Comparison of ENCODE assay signal across 8 mouse cellular contexts in the genomic region with DNA sequence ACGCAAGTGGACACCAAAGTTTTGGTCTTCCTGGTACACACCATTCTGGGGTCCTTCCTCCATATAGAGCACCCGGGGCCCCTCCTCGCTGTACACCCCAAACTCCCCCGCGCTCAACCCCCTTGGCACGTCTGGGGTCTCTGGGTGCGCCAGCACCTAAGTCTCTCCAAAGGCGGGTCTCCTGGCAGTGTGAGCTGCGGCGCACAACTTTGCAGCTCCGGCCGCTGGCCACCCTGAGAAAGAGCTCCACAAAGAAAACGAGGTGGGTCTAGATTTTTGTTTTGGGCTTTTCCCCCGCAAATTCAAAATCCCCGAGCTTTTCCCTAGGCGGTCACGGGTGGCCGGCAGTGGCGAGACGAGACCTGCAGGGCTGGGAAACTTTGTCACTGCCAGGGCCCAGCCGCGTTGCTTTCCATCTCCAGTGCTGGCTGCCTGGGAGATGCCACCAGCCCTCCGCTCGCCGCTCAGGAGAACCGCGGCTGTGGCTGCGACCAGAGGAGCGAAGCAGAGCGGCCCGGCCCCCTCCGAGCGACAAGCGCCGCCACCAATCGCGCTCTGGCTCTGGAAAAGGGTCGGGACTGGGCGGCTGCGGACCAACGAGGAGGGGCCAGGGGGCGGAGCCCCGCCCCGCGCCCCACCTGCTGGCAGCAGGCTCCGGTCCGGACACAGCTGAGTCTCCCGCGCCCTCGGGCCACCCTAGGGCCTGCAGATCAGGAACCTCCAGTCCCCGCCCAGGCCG. TPM values are rescaled to one million over a fixed set of nuclear protein-coding genes. Genes with fewer than 3 reads are reported as not detected.
DNase-seq lines count a peak whose midpoint lies in the region; ATAC-seq and TF ChIP-seq lines count a peak whose summit lies in the region.

A gene (minus strand): TSS at position 474 of the 739 bp plus-strand sequence.

- H3K4me2 ChIP-seq in forebrain, embryonic 12.5 days: peak within 1 kb of the TSS; percentile 98
- peak within 1 kb of the TSS; percentile 99 for H3K4me2 ChIP-seq in heart, embryonic 14.5 days (ENCODE audit: low read length)
- H3K4me2 ChIP-seq in kidney, postnatal 0 days (ENCODE audit: low read length): peak within 1 kb of the TSS; percentile 92
- peak within 1 kb of the TSS; percentile 92 for H3K4me2 ChIP-seq in limb, embryonic 15.5 days
- peak within 1 kb of the TSS; percentile 92 for H3K4me2 ChIP-seq in midbrain, postnatal 0 days (ENCODE audit: low read depth, low read length, poor library complexity, severe bottlenecking)
- H3K4me2 ChIP-seq in stomach, embryonic 16.5 days (ENCODE audit: low read depth, low read length): peak within 1 kb of the TSS; percentile 94

- TF ChIP-seq CTCF in kidney, postnatal 0 days (IDR thresholded peaks at IDR 0.05; ENCODE audit: low read depth): peak; percentile 52
- TF ChIP-seq CTCF in midbrain, postnatal 0 days (IDR thresholded peaks at IDR 0.05): no peak

- ATAC-seq in forebrain, embryonic 12.5 days (ENCODE audit: low FRiP score): peak; percentile 99
- ATAC-seq in heart, embryonic 14.5 days (ENCODE audit: insufficient number of reproducible peaks, insufficient read depth, low FRiP score, low read depth): peak; percentile 96
- peak; percentile 93 for ATAC-seq in kidney, postnatal 0 days (replicated peaks; ENCODE audit: low FRiP score, low read depth)
- ATAC-seq in limb, embryonic 15.5 days (ENCODE audit: insufficient number of reproducible peaks, low FRiP score, low TSS enrichment, low read depth): peak; percentile 92
- peak; percentile 91 for ATAC-seq in midbrain, postnatal 0 days (ENCODE audit: low FRiP score)
- peak; percentile 97 for ATAC-seq in stomach, embryonic 16.5 days (ENCODE audit: insufficient read depth, low FRiP score)

- no peaks in the 10 kb centered on the region for H3K9me3 ChIP-seq in forebrain, embryonic 12.5 days
- H3K9me3 ChIP-seq in heart, embryonic 14.5 days (ENCODE audit: control insufficient read depth, low read length): no peaks in the 10 kb centered on the region
- no peaks in the 10 kb centered on the region for H3K9me3 ChIP-seq in kidney, postnatal 0 days (replicated peaks; ENCODE audit: low read length)
- H3K9me3 ChIP-seq in limb, embryonic 15.5 days: no peaks in the 10 kb centered on the region
- no peaks in the 10 kb centered on the region for H3K9me3 ChIP-seq in midbrain, postnatal 0 days (ENCODE audit: low read length)
- no peaks in the 10 kb centered on the region for H3K9me3 ChIP-seq in stomach, embryonic 16.5 days (replicated peaks; ENCODE audit: control insufficient read depth, low read length)

- peaks cover 16% of the 10 kb centered on the region for H3K4me1 ChIP-seq in forebrain, embryonic 12.5 days
- peaks cover 3 to 6% of the 10 kb centered on the region in 2 experiments; a peak in 3 of 4 replicates for H3K4me1 ChIP-seq in heart, embryonic 14.5 days (ENCODE audit: control insufficient read depth in 2 of 2, insufficient read depth in 2 of 2, low read length in 2 of 2)
- H3K4me1 ChIP-seq in kidney, postnatal 0 days (replicated peaks; ENCODE audit: insufficient read depth, low read length): peaks cover 6% of the 10 kb centered on the region
- peaks cover 22% of the 10 kb centered on the region for H3K4me1 ChIP-seq in limb, embryonic 15.5 days
- peaks cover 18% of the 10 kb centered on the region; the same call in 1 of the 2 replicates for H3K4me1 ChIP-seq in midbrain, postnatal 0 days (ENCODE audit: insufficient read depth, low read length)
- H3K4me1 ChIP-seq in stomach, embryonic 16.5 days (ENCODE audit: control insufficient read depth, insufficient read depth, low read length): peaks cover 3% of the 10 kb centered on the region; the same call in 1 of the 2 replicates

- no peak within 1 kb of the TSS for H3K27ac ChIP-seq in forebrain, embryonic 12.5 days
- peak within 1 kb of the TSS in 1 of 2 experiments; percentile 62; a peak in 2 of 4 replicates for H3K27ac ChIP-seq in heart, embryonic 14.5 days (replicated peaks in 1 of 2; ENCODE audit: control insufficient read depth in 1 of 2, insufficient read depth in 1 of 2, low read depth in 2 of 2, low read length in 2 of 2)
- peak within 1 kb of the TSS; percentile 68 for H3K27ac ChIP-seq in kidney, postnatal 0 days
- H3K27ac ChIP-seq in limb, embryonic 15.5 days: no peak within 1 kb of the TSS; the same call in 1 of the 2 replicates
- peak within 1 kb of the TSS; percentile 43; the same call in 1 of the 2 replicates for H3K27ac ChIP-seq in midbrain, postnatal 0 days (ENCODE audit: low read depth, low read length)
- peak within 1 kb of the TSS; percentile 51 for H3K27ac ChIP-seq in stomach, embryonic 16.5 days (ENCODE audit: low read length)

- no peaks in the 10 kb centered on the region for H3K36me3 ChIP-seq in forebrain, embryonic 12.5 days (replicated peaks)
- H3K36me3 ChIP-seq in heart, embryonic 14.5 days (ENCODE audit: control insufficient read depth, insufficient read depth, low read length): no peaks in the 10 kb centered on the region
- H3K36me3 ChIP-seq in kidney, postnatal 0 days (ENCODE audit: insufficient read depth, low read length): no peaks in the 10 kb centered on the region
- no peaks in the 10 kb centered on the region for H3K36me3 ChIP-seq in limb, embryonic 15.5 days
- no peaks in the 10 kb centered on the region for H3K36me3 ChIP-seq in midbrain, postnatal 0 days (ENCODE audit: insufficient read depth, low read length)
- no peaks in the 10 kb centered on the region for H3K36me3 ChIP-seq in stomach, embryonic 16.5 days (ENCODE audit: control insufficient read depth, insufficient read depth, low read length)

- DNase-seq in c-Kit-positive CD71-positive TER-119-negative erythroid progenitor cells, embryonic 14.5 days (ENCODE audit: low read depth): peak; percentile 6
- DNase-seq in kidney, postnatal 0 days (ENCODE audit: low spot score): peak; percentile 96
- peak; percentile 93 for DNase-seq in midbrain, postnatal 0 days (ENCODE audit: low spot score)
- no peak for DNase-seq in natural killer cell, adult 2 months (ENCODE audit: low spot score in 2 of 2)

- WGBS in forebrain, embryonic 12.5 days: under 1% methylated on average over 50 of the region's 52 CpGs
- under 1% methylated on average over 52 of the region's 52 CpGs for WGBS in heart, embryonic 14.5 days
- WGBS in kidney, postnatal 0 days: under 1% methylated on average over 46 of the region's 52 CpGs
- WGBS in limb, embryonic 15.5 days: under 1% methylated on average over 49 of the region's 52 CpGs
- under 1% methylated on average over 52 of the region's 52 CpGs for WGBS in midbrain, postnatal 0 days
- 1% methylated on average over 51 of the region's 52 CpGs for WGBS in stomach, embryonic 16.5 days

- H3K27me3 ChIP-seq in forebrain, embryonic 12.5 days: peaks cover 38% of the 10 kb centered on the region
- H3K27me3 ChIP-seq in heart, embryonic 14.5 days (ENCODE audit: control insufficient read depth, insufficient read depth, low read length): peaks cover 11% of the 10 kb centered on the region
- H3K27me3 ChIP-seq in kidney, postnatal 0 days (ENCODE audit: insufficient read depth, low read length): no peaks in the 10 kb centered on the region
- peaks cover 26% of the 10 kb centered on the region; the same call in 1 of the 2 replicates for H3K27me3 ChIP-seq in limb, embryonic 15.5 days
- no peaks in the 10 kb centered on the region for H3K27me3 ChIP-seq in midbrain, postnatal 0 days (ENCODE audit: insufficient read depth, low read length)
- no peaks in the 10 kb centered on the region for H3K27me3 ChIP-seq in stomach, embryonic 16.5 days (ENCODE audit: control insufficient read depth, insufficient read depth, low read length)

- H3K4me3 ChIP-seq in forebrain, embryonic 12.5 days (replicated peaks): peak within 1 kb of the TSS; percentile 51
- H3K4me3 ChIP-seq in heart, embryonic 14.5 days (ENCODE audit: control insufficient read depth in 1 of 2, insufficient read depth in 1 of 2, low read depth in 1 of 2, low read length in 2 of 2): peak within 1 kb of the TSS; percentile 52 to 60
- H3K4me3 ChIP-seq in kidney, postnatal 0 days (replicated peaks; ENCODE audit: low read depth, low read length): peak within 1 kb of the TSS; percentile 54
- peak within 1 kb of the TSS; percentile 58 for H3K4me3 ChIP-seq in limb, embryonic 15.5 days
- H3K4me3 ChIP-seq in midbrain, postnatal 0 days (ENCODE audit: low read depth, low read length): peak within 1 kb of the TSS; percentile 53
- peak within 1 kb of the TSS; percentile 70 for H3K4me3 ChIP-seq in stomach, embryonic 16.5 days (replicated peaks; ENCODE audit: low read length)

- peak within 1 kb of the TSS; percentile 69 for H3K9ac ChIP-seq in forebrain, embryonic 12.5 days
- H3K9ac ChIP-seq in heart, embryonic 14.5 days (ENCODE audit: low read length): peak within 1 kb of the TSS; percentile 77
- peak within 1 kb of the TSS; percentile 50 for H3K9ac ChIP-seq in kidney, postnatal 0 days (ENCODE audit: low read depth, low read length)
- H3K9ac ChIP-seq in limb, embryonic 15.5 days: peak within 1 kb of the TSS; percentile 37
- H3K9ac ChIP-seq in midbrain, postnatal 0 days (replicated peaks; ENCODE audit: low read length, poor library complexity, severe bottlenecking): peak within 1 kb of the TSS; percentile 55
- H3K9ac ChIP-seq in stomach, embryonic 16.5 days (ENCODE audit: low read length): peak within 1 kb of the TSS; percentile 82

RNA-seq across cellular contexts. Expression of the gene that starts here (rescaled TPM):
- polyA plus RNA-seq in forebrain, embryonic 12.5 days (2016; fragmentation: Nextera tagmentation; extraction: Ambion mirVana): 5.0 and 5.6 TPM in 2 replicates
- 13.1 and 13.6 TPM in 2 replicates for polyA plus RNA-seq in heart, embryonic 14.5 days (2014; fragmentation: Nextera tagmentation; extraction: Ambion mirVana)
- 52.1 and 53.3 TPM in 2 replicates for polyA plus RNA-seq in kidney, postnatal 0 days (2015; fragmentation: Nextera tagmentation; extraction: Ambion mirVana)
- 26.6 and 29.1 TPM in 2 replicates for polyA plus RNA-seq in limb, embryonic 15.5 days (2015; fragmentation: Nextera tagmentation; extraction: Ambion mirVana)
- total RNA-seq in midbrain, postnatal 0 days (2014; rRNA removed): 20.2 and 25.0 TPM in 2 replicates
- 18.9 and 19.2 TPM in 2 replicates for polyA plus RNA-seq in midbrain, postnatal 0 days (2015; fragmentation: Nextera tagmentation; extraction: Ambion mirVana)
- polyA plus RNA-seq in stomach, embryonic 16.5 days (2015; fragmentation: Nextera tagmentation; extraction: Ambion mirVana): 35.3 and 35.6 TPM in 2 replicates

Comparison
In these comparisons a context has a peak if more than half of its experiments do, and no peak if none do; other contexts are left out.
1. DNase-seq: peak in c-Kit-positive CD71-positive TER-119-negative erythroid progenitor cells, embryonic 14.5 days (single experiment), kidney, postnatal 0 days (single experiment) and midbrain, postnatal 0 days (single experiment); none in natural killer cell, adult 2 months (0 of 2).
2. H3K27ac ChIP-seq: peak in kidney, postnatal 0 days (single experiment), midbrain, postnatal 0 days (single experiment) and stomach, embryonic 16.5 days (single experiment); none in forebrain, embryonic 12.5 days (single experiment) and limb, embryonic 15.5 days (single experiment).
3. Peak in every context shown above with its lines, with median percentiles within 50 percentile points of each other: ATAC-seq, H3K4me2 ChIP-seq, H3K4me3 ChIP-seq and H3K9ac ChIP-seq.